Mouse (Mus musculus): ENCODE data around the gene Astl.

GRCm38 (mm10) chr2:127306123-127306522 is 32.3 kb upstream of the Astl start:
- TF ChIP-seq CTCF (IDR thresholded peaks at IDR 0.05; ENCODE audit: low read depth, low read length): no peak
- no peak for TF ChIP-seq POLR2AphosphoS5 (IDR thresholded peaks at IDR 0.05; ENCODE audit: insufficient replicate concordance, low read depth, low read length)
